Mouse (Mus musculus): ENCODE data around the gene St3gal5.

GRCm38 (mm10) chr6:72165907-72166306 is 68.5 kb downstream of the St3gal5 start:
- no peak for TF ChIP-seq CTCF (IDR thresholded peaks at IDR 0.05; ENCODE audit: low read depth, low read length)
- TF ChIP-seq POLR2A (IDR thresholded peaks at IDR 0.05; ENCODE audit: borderline replicate concordance, low read depth, low read length) = no peak
